Mouse (Mus musculus) testis, adult 2 months (tissue): ENCODE data around the gene Abt1. TPM values are rescaled to one million over a fixed set of nuclear protein-coding genes. Genes with fewer than 3 reads are reported as not detected.

Experiments used
- H3K27ac ChIP-seq: fragments of 200-500 bp; 2 replicates; pipeline ENCODE4 v1.5.1; 2012; ENCODE audit warnings: low read depth, low read length; ENCODE audit not compliant: control insufficient read depth, insufficient read depth
- H3K27me3 ChIP-seq: fragments of 200-500 bp; 2 replicates; pipeline ENCODE4 v1.6.1; 2012; ENCODE audit warnings: mild to moderate bottlenecking, low read length, moderate library complexity; ENCODE audit not compliant: control insufficient read depth, insufficient read depth
- H3K36me3 ChIP-seq: fragments of 200-500 bp; 2 replicates; pipeline ENCODE4 v1.6.1; 2012; ENCODE audit warnings: mild to moderate bottlenecking, low read length; ENCODE audit not compliant: control insufficient read depth, insufficient read depth
- H3K4me1 ChIP-seq: fragments of 200-500 bp; 2 replicates; pipeline ENCODE4 v1.6.1; 2012; ENCODE audit warnings: low read length; ENCODE audit not compliant: control insufficient read depth, insufficient read depth
- H3K4me3 ChIP-seq: fragments of 200-500 bp; 2 replicates; pipeline ENCODE4 v1.5.1; 2012; ENCODE audit warnings: low read depth, mild to moderate bottlenecking, low read length, moderate library complexity, mixed read lengths; ENCODE audit not compliant: control insufficient read depth
- CTCF ChIP-seq: fragments of 200-500 bp; IDR thresholded peaks from 2 replicates; pipeline ENCODE4 v1.5.1; 2012; ENCODE audit warnings: low read depth, mild to moderate bottlenecking, inconsistent platforms, low read length, moderate library complexity; ENCODE audit not compliant: control insufficient read depth, insufficient read depth, insufficient replicate concordance
- POLR2A ChIP-seq: fragments of 200-500 bp; IDR thresholded peaks from 2 replicates; pipeline ENCODE4 v1.6.1; 2012; ENCODE audit warnings: low read depth, mild to moderate bottlenecking, inconsistent platforms, low read length, moderate library complexity; ENCODE audit not compliant: control insufficient read depth
- polyA plus RNA-seq: library from polyadenylated mRNA; depleted of rRNA; stranded (reverse); fragments of >200 nt; gene quantifications from 2 replicates; pipeline ENCODE4 v1.2.3, GENCODE M21; 2012

Abt1 gene
- polyA plus RNA-seq, 1 experiment, result 2.0 TPM

DNA sequence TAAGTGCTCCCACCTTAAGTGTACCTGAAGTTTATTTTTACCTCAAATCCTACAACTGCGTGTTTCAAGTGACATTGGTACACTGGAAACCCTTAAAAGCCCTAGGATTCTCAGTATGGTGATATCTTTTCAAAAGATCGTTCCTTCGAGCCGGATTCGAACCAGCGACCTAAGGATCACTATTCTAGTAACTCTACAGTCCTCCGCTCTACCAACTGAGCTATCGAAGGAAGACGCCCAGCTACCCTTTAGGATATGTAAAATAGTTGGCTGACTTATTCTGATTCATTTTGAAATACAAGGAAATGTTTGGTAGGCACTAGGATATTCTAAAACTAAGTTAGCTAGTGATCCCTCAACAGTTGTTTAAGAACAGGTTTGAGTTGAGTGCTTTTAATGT is 1.8 kb upstream of the Abt1 start:
- TF ChIP-seq CTCF, result no peak
- Histone ChIP-seq H3K4me1 (peaks cover 4% of the 10 kb centered on the region), H3K36me3 (no peaks in the 10 kb centered on the region), H3K4me3 (no peak overlapping the region), H3K27me3 (no peaks in the 10 kb centered on the region), H3K27ac (no peak overlapping the region)

- Histone ChIP-seq H3K36me3 (no peaks in the 10 kb centered on the region), H3K4me1 (peaks cover 2% of the 10 kb centered on the region), H3K27me3 (no peaks in the 10 kb centered on the region), H3K4me3 (peak overlapping the region; percentile 63), H3K27ac (0 out of 2 replicates have a peak overlapping the region, but pooled peaks have one; percentile 9)
- TF ChIP-seq CTCF (peak; percentile 95), POLR2A (no peak)
Measured at GRCm38 (mm10) chr13:23424494-23425325, 1.0 kb upstream of the Abt1 start.

GRCm38 (mm10) chr13:23424052-23424380 is 350 bp upstream of the Abt1 start:
- Histone ChIP-seq H3K4me1 (peaks cover 2% of the 10 kb centered on the region), H3K36me3 (no peaks in the 10 kb centered on the region), H3K4me3 (peak overlapping the region; percentile 77), H3K27me3 (no peaks in the 10 kb centered on the region), H3K27ac (no peak overlapping the region)
- no peak for TF ChIP-seq CTCF
- TF ChIP-seq POLR2A, result no peak; the same call in 1 of the 2 replicates

DNA sequence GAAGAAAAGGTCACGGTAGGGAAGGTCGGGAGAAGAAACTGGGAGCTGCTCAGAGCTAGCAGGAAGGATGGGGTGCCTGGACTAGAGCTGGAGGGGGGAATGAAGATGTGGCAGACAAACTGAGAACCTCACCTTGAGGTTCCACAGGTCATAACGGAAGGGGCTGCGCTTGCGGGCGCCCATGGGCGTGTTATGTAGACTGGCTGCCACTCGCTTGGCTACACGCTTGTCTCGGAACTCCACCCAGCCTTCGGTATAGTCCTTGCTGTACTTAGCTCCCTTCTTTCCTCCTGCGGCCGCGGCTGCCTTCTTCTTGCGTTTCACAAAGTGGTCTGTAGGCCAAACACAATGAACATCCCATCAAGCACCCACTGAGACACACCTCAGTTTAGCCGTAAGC is 1.3 kb downstream of the Abt1 start:
- TF ChIP-seq POLR2A (no peak), CTCF (no peak)
- H3K4me1 ChIP-seq, result peaks cover 2% of the 10 kb centered on the region
- H3K27ac ChIP-seq, result no peak overlapping the region
- H3K4me3 ChIP-seq, result no peak overlapping the region
- no peaks in the 10 kb centered on the region for H3K27me3 ChIP-seq
- H3K36me3 ChIP-seq, result no peaks in the 10 kb centered on the region

- TF ChIP-seq CTCF (no peak), POLR2A (no peak)
- Histone ChIP-seq H3K36me3 (no peaks in the 10 kb centered on the region), H3K4me1 (peaks cover 8% of the 10 kb centered on the region), H3K27ac (no peak overlapping the region), H3K4me3 (no peak overlapping the region), H3K27me3 (peaks cover 3% of the 10 kb centered on the region; the same call in 1 of the 2 replicates)
Measured at GRCm38 (mm10) chr13:23412630-23413521, 10.8 kb downstream of the Abt1 start.

DNA sequence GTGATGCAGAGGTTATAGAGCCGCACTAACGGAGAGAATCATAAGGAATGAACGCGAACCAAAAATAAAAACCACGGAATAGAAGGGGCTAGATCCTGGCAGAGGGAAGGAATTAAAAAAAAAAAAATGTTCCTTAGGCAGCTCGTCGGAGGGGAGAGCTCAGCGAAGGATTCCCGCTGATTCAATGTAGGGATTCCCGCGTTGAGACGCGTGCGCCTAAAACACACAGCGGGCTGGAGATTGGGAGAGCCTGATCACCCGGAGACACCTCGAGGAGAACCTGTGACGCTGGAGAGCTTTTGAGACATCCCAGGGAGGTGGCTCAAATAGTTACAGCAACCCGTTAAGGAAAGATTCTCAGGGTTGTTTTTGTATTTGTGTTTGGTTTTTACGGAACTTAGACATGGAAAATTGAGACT is 11.4 kb downstream of the Abt1 start:
- Histone ChIP-seq H3K4me1 (peaks cover 8% of the 10 kb centered on the region), H3K27ac (no peak overlapping the region), H3K36me3 (no peaks in the 10 kb centered on the region), H3K4me3 (no peak overlapping the region; the same call in 1 of the 2 replicates), H3K27me3 (peaks cover 3% of the 10 kb centered on the region; the same call in 1 of the 2 replicates)
- TF ChIP-seq CTCF (no peak), POLR2A (no peak)
